Mouse (Mus musculus): Measurements from ENCODE around the gene Ppp1r16b. TPM values are rescaled to one million over a fixed set of nuclear protein-coding genes. Genes with fewer than 3 reads are reported as not detected.

The Ppp1r16b gene
- total and polyA plus RNA-seq, 3 experiments, result under 0.01 to 0.67 TPM; not detected in 1

DNA sequence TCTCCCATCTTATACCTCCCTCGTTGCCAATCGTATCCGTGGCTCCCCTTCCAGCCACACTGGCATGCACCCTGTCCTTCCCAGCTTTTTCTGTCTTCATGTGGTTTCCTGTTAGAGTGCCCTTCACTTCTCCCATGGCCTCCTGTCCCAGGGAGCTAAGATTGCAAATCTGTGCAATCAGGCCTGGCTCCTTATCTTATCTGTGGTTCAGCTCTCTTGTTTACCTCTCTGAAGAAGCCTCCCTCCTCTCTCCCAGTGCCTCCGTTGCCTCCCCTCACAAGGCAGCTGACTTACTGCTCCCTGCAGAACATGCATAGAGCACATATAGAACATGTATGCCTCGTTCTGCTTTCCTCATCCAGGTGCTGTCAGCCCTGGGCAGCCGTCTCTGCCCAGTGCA, 112.3 kb downstream of the Ppp1r16b start:
- Histone ChIP-seq H3K36me3 (ENCODE audit: control insufficient read depth in 1 of 2, insufficient read depth in 2 of 2, low read length in 2 of 2) (no peaks in the 10 kb centered on the region), H3K27ac (ENCODE audit: control insufficient read depth, low read depth, low read length) (no peak overlapping the region), H3K79me2 (ENCODE audit: control insufficient read depth, insufficient read depth, low read length, poor library complexity) (no peaks in the 10 kb centered on the region), H3K4me3 (ENCODE audit: control insufficient read depth in 1 of 2, insufficient read depth in 1 of 2, low read depth in 2 of 2, low read length in 2 of 2) (no peak overlapping the region), H3K4me1 (ENCODE audit: control insufficient read depth in 1 of 2, insufficient read depth in 2 of 2, low read length in 2 of 2) (no peaks in the 10 kb centered on the region), H3K27me3 (ENCODE audit: control insufficient read depth in 1 of 2, insufficient read depth in 2 of 2, low read length in 2 of 2) (no peaks in the 10 kb centered on the region), H3K9ac (ENCODE audit: control insufficient read depth, low read depth, low read length, poor library complexity, severe bottlenecking) (no peak overlapping the region), H3K9me3 (replicated peaks; ENCODE audit: insufficient read depth, low read length) (no peaks in the 10 kb centered on the region)
- no peak for DNase-seq (ENCODE audit: low read depth, low spot score)
- TF ChIP-seq MAZ (IDR thresholded peaks at IDR 0.05; ENCODE audit: low read depth, low read length) (no peak), TBP (IDR thresholded peaks at IDR 0.05; ENCODE audit: low read depth, low read length) (no peak), NELFE (IDR thresholded peaks at IDR 0.05; ENCODE audit: low read depth, low read length) (no peak), SIN3A (IDR thresholded peaks at IDR 0.05; ENCODE audit: low read length) (no peak), MEF2A (IDR thresholded peaks at IDR 0.05; ENCODE audit: extremely low read depth, insufficient replicate concordance, low read depth, low read length, poor library complexity, severe bottlenecking) (no peak), MYB (IDR thresholded peaks at IDR 0.05; ENCODE audit: low read depth, low read length) (no peak), GABPA (IDR thresholded peaks at IDR 0.05; ENCODE audit: low read depth, low read length) (no peak), GATA1 (IDR thresholded peaks at IDR 0.05; ENCODE audit: low read depth, low read length) (no peak), ETS1 (IDR thresholded peaks at IDR 0.05; ENCODE audit: low read depth, low read length) (no peak), USF2 (IDR thresholded peaks at IDR 0.05; ENCODE audit: borderline replicate concordance in 1 of 2, insufficient read depth in 1 of 2, low read depth in 1 of 2, low read length in 2 of 2) (no peak), ZC3H11A (IDR thresholded peaks at IDR 0.05; ENCODE audit: low read depth, low read length) (no peak), RAD21 (IDR thresholded peaks at IDR 0.05; ENCODE audit: low read depth, low read length) (no peak), TCF12 (IDR thresholded peaks at IDR 0.05; ENCODE audit: low read depth, low read length) (no peak), KAT2A (conservative IDR thresholded peaks at IDR 0.05; ENCODE audit: low read depth, low read length) (no peak), POLR2AphosphoS2 (IDR thresholded peaks at IDR 0.05; ENCODE audit: low read length) (no peak), ZMIZ1 (IDR thresholded peaks at IDR 0.05; ENCODE audit: low read depth, low read length) (no peak), JUND (IDR thresholded peaks at IDR 0.05; ENCODE audit: low read depth, low read length) (no peak), CTCF (IDR thresholded peaks at IDR 0.05 in 2 of 3, conservative IDR thresholded peaks at IDR 0.05 in 1 of 3; ENCODE audit: control insufficient read depth in 1 of 3, insufficient read depth in 1 of 3, low read depth in 2 of 3, low read length in 3 of 3, poor library complexity in 1 of 3, severe bottlenecking in 1 of 3) (no peak)

DNA sequence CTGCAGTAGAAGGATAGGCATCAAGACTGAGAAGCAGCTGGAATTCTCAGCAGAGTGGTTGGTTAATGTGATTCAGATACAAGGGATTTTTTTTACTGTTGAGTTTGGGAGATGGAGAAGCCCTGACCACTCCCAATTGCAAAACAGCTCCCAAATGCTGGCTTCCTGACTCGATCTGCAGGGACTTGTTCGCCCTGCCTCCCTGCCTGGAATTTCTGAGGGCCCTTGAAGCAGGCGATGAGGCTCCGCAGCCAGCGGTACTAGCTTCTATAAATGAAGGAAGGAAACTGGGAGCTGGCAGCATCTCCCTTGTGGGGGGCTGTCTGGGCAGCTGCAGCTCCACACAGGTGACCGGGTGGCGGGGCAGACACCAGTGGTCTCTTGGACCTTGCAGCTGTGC, 113.2 kb downstream of the Ppp1r16b start:
- Histone ChIP-seq H3K27ac (ENCODE audit: control insufficient read depth, low read depth, low read length) (no peak overlapping the region), H3K4me3 (ENCODE audit: control insufficient read depth in 1 of 2, insufficient read depth in 1 of 2, low read depth in 2 of 2, low read length in 2 of 2) (no peak overlapping the region), H3K79me2 (ENCODE audit: control insufficient read depth, insufficient read depth, low read length, poor library complexity) (no peaks in the 10 kb centered on the region), H3K9ac (ENCODE audit: control insufficient read depth, low read depth, low read length, poor library complexity, severe bottlenecking) (no peak overlapping the region), H3K36me3 (ENCODE audit: control insufficient read depth in 1 of 2, insufficient read depth in 2 of 2, low read length in 2 of 2) (no peaks in the 10 kb centered on the region), H3K27me3 (ENCODE audit: control insufficient read depth in 1 of 2, insufficient read depth in 2 of 2, low read length in 2 of 2) (no peaks in the 10 kb centered on the region), H3K9me3 (replicated peaks; ENCODE audit: insufficient read depth, low read length) (no peaks in the 10 kb centered on the region), H3K4me1 (ENCODE audit: control insufficient read depth in 1 of 2, insufficient read depth in 2 of 2, low read length in 2 of 2) (no peaks in the 10 kb centered on the region)
- TF ChIP-seq MEF2A (IDR thresholded peaks at IDR 0.05; ENCODE audit: extremely low read depth, insufficient replicate concordance, low read depth, low read length, poor library complexity, severe bottlenecking) (no peak), ZMIZ1 (IDR thresholded peaks at IDR 0.05; ENCODE audit: low read depth, low read length) (no peak), KAT2A (conservative IDR thresholded peaks at IDR 0.05; ENCODE audit: low read depth, low read length) (no peak), TBP (IDR thresholded peaks at IDR 0.05; ENCODE audit: low read depth, low read length) (no peak), ZNF384 (IDR thresholded peaks at IDR 0.05; ENCODE audit: low read depth, low read length) (no peak), POLR2AphosphoS2 (IDR thresholded peaks at IDR 0.05; ENCODE audit: low read length) (no peak), UBTF (IDR thresholded peaks at IDR 0.05; ENCODE audit: borderline replicate concordance, insufficient read depth, low read depth, low read length) (no peak), MYB (IDR thresholded peaks at IDR 0.05; ENCODE audit: low read depth, low read length) (no peak), TAL1 (IDR thresholded peaks at IDR 0.05; ENCODE audit: low read length) (no peak), GATA1 (IDR thresholded peaks at IDR 0.05; ENCODE audit: low read depth, low read length) (no peak), CHD2 (IDR thresholded peaks at IDR 0.05; ENCODE audit: low read length) (no peak)
- DNase-seq (ENCODE audit: low read depth, low spot score), result no peak
